Mouse (Mus musculus) megakaryocyte progenitor cell, adult 5-6 weeks (primary cell): ENCODE data around the gene Tmem170. TPM values are rescaled to one million over a fixed set of nuclear protein-coding genes. Genes with fewer than 3 reads are reported as not detected.

Experiments
- ATAC-seq: replicated peaks from 2 replicates; pipeline ENCODE4 v1.8.0; 2016; ENCODE audit warnings: mild to moderate bottlenecking, moderate TSS enrichment, inconsistent platforms; ENCODE audit not compliant: poor library complexity
- total RNA-seq, 2 experiments: library from RNA; stranded (forward) in 1 of 2; stranded (reverse) in 1 of 2; fragments of 157-497, 149-512 nt in 1 of 2; fragments of 200-1000 nt in 1 of 2; gene quantifications; 2 replicates each; pipeline versions ENCODE4 v1.2.3 to v1.2.4; 2015 to 2017

Tmem170 gene
- total RNA-seq (2015) (1.8 and 3.8 TPM in 2 replicates), total RNA-seq (2017) (0.78 and 0.87 TPM in 2 replicates)

DNA sequence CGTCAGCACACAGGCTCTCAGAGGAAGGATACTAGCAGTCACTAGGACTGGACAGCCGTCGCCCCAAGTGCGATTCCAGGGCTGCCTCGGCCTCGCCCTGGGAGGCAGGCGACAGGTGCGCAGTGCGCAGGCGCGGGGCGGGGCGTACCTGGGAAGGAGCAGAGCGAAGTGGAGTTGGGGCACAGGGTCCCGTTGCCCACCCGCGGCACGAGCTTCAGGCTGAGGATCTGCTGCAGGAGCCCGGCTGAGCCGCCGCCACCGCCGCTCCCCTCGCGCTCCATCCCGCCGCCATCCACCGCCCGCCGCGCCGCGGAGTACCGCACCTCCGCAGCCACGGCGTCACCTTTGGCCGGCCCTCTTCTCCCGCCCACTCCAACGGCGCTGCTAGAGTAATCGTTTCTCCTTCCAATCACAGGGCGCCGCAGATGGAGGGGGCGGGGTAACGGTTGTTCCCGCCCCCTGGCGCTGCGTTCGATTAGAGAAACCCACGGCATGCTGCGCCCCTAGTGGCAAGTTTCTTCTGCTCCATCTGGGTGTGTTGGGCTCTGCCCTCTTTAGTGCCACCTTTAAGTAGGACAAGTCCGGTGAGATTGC lies at the start of gene Tmem170:
Gene Tmem170 (minus strand): TSS at position 396 of the 594 bp plus-strand sequence.
- ATAC-seq = peak; percentile 98

DNA sequence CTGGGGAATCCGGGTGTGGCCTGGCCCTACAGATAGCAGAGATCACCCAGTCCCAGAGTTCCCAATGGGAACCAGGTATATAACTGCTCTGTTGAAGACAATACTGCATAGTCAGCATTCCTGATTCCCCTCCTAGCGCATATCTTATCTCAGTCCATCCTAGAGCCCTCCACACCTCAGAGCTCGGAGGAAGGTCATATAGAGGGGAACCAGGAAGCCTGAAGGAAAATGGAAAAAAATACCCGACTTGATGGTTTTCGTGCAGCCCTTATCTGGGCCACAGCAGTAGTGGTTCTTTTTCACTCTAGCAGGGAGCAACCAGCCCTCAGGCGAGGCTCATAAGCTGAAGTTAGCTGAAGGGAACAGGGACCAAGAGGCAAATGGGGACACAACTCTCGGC lies 48.4 kb upstream of the Tmem170 start:
- peak; percentile 12; the same call in 1 of the 2 replicates for ATAC-seq

DNA sequence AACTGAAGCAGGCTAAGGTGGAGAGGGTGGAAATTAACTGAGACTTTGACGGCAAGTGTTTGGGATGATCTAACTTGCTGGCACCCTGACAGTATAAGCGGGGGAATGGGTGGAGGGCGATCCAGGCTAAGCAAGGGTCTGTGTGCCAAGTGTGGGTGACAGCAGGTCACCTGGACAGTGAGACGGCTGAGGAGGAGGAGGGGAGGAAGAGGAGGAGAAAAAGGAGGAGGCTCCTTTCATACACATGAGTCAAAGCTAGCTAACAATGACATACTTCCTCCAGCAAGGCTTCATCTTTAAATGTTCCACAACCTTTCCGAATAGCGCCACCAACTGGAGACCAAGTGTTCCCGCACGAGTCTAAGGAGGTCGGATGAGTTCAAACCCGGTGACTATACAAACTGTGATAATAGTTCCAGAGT lies 46.8 kb upstream of the Tmem170 start:
- ATAC-seq = peak; percentile 96

DNA sequence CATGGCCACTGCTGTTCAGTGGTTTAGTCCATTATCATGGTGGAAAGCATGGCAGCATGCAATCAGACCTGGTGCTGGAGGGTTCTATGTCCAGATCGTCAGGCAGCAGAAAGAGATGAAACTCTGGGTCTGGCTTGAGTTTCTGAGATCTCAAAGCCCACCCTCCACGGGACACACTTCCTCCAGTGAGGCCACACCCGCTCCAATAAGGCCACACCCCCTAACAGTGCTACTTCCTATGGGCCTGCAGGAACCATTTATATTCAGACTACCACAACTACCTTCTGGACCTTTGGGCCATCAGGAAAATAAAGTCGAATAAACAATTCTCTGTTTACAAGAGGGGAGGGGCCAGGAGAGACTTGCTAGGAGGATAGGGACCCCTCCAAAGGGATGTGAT lies 44.4 kb upstream of the Tmem170 start:
- ATAC-seq = no peak

DNA sequence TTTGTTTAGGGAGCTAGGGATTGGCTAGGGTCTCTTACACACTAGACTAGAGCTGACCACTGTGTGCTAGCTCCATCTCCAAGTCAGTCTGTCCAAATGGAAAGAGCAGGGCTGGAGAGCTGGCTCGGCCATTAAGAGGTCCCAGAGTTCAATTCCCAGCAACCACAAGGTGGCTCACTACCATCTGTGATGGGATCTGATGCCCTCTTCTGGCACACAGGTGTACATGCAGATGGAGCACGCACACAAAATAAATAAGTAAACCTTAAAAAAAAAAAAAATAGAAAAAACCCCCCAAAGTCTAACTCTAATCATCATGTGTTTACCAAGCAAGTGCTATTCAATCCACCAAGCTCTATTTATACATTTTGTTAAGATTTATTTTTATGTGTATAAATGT lies 43.1 kb upstream of the Tmem170 start:
- ATAC-seq = no peak

DNA sequence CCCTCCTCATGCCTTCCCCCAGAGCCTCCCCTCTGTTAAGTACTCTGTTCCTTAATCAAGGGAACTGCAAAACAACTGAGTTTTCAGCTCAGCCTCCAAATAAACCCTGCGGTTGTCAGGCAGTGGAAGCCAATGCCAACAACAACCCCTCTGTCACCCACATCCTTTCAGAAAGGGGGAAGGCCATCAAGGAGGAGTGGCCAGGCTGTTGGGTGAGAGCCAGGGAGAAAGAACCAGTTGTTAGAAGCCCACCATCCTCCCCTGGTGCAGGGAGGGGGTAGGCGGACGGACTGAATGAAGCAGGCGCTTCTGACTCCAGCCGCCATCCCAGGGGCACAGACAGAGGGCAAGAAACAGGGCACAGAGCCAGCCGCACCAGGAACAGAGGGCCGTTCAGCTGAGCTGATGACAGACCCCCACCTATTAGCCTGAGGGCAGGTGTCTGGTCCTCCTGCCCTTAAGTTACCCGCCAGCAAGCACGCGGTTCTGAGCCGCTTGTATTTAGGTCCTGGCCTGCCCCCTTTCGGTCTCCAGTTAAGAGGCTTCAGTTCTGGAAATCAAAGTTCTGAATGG lies 36.4 kb upstream of the Tmem170 start:
- ATAC-seq = peak; percentile 56

DNA sequence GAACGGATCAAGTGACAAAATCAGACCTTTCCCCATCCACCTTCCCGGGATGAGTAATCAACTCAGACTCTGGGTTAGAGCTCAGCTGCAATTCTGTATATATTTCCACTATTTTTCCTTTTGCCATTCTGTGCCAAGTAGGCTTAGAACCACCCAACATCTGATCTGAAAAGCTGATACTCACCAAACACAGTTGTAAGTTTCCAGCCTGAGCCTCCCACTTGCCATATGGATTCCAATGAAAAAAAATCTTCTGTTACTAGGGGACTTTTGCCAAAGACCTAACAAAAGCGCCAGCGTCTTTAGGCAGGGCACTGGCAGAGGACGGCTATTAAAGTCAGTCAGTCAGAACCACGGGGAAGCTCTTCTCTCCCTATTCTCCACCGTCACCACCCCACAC lies 35.0 kb upstream of the Tmem170 start:
- no peak for ATAC-seq

DNA sequence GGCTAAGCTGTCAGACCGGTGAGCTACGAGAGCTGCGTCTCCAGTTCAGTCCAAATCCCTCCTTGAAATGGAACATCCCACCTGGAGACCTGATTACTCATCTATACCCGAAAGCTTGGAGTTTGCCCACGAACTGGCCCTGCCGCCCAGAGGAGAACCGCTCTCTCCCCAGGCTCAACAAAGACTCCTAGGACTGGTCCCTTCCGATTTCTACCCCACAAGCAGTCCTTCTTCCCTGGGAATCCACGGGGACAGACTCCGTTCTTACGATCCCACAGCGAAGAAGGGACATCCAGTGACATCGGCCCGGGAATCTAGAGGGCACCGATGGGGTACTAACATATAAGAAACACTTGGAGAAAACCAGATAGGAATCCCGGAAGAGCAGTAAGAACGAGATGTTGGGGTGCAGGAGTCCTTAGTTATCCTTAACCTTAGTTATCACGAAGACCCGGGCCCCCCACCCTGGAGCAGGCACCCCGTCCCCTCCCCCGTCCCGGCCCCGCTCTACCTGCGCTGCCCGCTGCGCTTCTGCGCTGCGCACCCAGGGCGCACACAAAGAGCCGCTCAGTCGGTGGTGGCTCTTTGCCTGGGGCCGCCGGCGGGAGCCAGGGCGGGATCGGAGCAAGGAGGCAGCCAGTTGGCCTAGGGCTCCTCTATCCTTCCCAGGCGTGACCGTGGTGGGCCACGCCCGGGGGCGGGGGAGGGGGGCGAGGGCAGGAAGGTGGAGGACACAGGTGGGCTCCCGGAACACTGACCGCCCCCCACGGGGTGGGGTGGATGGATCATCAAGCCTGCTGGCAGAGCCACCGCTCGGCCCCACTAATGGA lies 33.3 kb upstream of the Tmem170 start, which contains the start of gene Chst5:
Gene Chst5 (minus strand): TSS at position 827 of the 830 bp plus-strand sequence.
- ATAC-seq = no peak

DNA sequence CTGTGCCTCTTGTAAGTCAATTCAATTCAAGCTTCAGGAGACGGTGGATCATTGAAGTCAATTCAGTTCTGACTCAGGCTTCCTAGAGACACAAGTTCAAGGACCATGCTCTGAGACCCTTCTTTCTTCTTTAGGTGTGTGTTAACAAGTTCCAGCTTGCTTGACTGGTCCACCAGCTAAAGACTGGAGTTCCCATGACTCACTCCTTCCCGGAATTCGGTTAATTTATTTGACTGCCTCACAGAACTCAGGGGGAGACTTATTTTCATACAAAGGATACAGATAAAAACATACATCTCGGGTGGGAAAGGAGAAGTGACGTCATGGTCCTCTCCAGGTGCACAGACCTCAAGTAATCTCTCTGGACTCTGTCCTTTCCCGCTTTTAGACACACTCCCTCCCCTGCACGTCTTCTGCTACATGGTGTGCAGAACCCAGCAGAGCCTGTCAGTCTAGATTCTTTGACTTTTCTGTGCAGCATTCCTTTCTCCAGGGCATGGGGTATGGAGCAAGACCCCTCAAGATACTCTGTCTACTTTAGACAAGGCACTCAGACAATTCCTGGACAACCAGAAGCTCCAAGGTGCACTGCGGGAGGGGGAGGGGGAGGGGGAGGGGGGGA lies 29.1 kb upstream of the Tmem170 start:
- no peak for ATAC-seq

DNA sequence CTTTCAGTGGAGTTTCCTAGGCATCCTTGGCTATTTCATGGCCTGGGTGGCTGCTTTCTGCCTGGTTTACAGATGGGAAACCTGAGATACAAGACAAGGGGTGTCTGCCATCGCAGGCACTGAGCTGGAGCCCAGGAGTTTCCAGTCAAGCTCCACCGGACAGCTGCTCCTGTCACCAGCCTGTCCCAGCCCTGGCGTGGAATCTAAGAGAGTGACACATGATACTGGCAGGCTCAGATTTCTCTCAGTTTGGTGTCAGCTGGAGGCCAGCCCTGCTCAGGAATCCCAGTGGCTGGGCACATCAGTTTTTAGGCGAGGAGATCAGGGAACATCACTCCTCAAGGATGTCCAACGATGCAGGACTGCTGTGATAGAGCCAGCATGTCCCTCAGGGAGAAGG lies 25.5 kb upstream of the Tmem170 start:
- no peak for ATAC-seq

DNA sequence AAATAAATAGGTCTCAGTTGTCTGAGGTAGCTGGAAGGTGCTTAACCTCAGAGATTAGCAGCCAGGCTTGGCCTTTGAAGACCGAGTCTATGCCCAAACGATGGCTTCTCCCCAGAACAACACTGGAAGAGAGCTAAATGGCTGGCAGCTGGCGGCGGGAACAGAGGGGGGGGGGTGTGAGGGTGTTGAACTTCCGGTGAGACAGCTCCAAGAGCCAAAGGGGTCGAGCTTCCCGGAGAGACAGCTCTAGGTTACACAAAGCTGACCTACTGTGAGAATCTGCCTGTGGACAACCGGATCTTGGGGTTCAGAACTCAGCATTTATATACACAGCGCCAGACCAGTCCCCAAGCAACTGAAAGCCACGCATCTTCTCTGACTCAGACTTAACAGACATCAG lies 22.0 kb upstream of the Tmem170 start:
- ATAC-seq = no peak

DNA sequence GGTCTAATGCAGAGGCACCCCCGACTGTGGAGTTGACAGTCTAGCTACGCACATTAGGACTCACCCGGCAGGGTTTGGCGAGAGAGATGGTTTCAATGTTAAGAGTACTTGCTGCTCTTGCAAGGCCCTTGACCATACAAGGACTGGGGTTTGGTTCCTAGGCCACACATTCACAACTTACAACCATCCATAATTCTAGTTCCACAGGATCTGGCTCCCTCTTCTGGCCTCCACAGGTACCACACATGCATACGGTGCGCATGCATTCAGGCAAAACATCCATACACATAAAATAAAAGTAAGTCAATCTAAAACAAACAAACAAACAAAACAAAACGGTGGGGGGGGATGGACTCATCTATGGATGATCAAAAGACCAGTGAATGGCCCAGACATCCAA lies 18.4 kb upstream of the Tmem170 start:
- ATAC-seq = peak; percentile 60; the same call in 1 of the 2 replicates

DNA sequence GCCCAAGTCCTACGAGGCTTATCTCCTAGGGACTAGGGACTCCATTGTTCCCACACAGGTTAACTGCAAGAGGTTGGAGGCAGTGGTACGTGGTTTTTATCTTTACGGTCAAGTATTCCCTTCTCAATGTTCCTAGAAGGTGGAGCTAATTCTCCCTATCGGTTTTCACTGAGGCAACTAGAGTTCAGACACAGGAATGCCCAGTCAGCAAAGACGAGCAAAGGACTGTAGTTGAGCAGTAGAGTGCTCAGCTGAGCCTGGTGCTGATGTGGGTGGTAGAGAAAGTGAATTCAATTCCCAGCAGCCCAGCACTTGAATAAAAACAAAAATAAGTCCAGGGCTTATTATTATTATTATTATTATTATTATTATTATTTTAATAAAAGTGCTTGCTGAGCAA lies 16.1 kb upstream of the Tmem170 start:
- no peak for ATAC-seq

DNA sequence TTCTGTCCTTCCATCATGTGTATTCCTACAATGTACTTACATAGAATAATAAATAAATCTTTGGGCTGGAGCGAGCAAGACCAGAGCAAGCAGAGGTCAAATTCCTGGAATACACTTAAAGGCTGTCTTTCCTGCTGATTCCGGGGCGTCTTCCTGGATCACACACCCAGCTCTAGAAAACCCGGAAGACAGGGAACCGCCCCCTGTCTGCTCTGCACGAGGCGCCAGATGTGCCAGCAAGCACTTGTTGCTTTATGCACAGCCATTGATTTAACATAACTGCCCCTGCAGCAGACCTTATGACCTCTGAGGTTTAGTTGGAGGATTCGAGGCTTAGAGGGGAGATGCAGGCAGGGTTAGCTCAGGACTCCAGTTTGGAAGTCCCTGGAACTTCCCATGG lies 15.4 kb upstream of the Tmem170 start:
- ATAC-seq = no peak

DNA sequence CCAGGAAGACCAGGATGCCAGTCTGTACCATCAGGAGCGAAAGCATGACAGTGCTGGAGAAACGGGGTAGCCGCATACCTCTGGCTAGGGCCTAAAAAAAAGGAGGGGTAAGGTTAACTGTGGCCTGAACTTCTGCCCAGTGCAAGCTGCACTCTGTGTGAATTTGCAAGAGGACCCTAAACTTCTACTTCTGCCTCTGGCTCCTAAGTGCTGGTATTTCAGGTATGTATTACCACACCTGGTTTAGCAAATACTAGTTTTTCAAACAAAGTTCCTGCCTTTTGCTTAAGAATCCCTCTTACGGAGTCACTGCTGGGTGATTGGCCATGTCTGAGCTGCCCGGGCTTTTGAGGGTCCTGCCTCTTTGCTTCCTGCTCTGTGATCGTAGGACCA lies 14.4 kb upstream of the Tmem170 start:
- no peak for ATAC-seq

DNA sequence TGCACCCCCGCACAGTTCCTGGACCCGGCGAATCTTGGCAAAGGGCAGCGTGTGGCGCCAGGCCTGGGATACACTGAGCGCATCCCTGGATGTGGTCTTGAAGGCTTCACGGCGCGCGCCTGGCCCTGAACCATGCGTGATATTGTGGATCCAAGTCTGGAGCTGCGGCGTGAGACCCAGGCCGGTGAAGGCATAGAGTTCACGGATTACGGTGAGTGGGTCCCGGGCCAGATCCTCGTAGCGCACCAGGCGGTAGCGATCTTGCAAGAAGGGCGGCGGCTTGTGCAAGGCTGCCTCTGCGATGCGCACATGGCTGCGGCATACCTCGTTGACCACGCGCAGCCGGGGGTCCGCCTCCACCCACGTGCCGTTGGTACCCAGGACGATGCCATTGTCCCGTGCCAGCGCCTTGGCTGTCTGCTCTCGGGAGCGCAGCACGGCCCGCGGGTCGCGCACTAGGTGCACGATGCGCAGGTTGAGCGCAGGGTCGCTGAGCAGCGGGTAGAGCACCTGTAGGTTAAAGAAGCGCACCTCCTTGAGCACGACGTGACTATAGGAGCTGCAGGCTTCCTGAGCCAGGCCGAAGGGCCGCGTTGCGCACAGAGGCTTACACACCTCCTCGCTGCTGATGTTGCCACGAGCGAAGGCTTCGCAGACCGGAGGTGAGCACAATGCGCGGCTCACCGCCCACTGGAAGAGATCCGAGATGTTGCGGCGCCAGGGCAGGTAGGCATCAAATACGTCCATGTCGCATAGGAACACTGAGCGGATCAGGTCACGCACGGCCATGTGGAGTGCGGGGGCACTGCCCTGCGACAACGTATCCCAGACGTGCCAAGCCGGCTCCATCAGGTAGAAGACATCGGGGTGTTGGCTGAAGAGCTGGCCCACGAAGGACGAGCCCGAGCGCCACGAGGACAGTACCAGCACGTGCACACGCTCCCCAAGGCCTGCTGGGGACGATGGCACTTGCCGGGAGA lies 13.7 kb upstream of the Tmem170 start:
- peak; percentile 52 for ATAC-seq

DNA sequence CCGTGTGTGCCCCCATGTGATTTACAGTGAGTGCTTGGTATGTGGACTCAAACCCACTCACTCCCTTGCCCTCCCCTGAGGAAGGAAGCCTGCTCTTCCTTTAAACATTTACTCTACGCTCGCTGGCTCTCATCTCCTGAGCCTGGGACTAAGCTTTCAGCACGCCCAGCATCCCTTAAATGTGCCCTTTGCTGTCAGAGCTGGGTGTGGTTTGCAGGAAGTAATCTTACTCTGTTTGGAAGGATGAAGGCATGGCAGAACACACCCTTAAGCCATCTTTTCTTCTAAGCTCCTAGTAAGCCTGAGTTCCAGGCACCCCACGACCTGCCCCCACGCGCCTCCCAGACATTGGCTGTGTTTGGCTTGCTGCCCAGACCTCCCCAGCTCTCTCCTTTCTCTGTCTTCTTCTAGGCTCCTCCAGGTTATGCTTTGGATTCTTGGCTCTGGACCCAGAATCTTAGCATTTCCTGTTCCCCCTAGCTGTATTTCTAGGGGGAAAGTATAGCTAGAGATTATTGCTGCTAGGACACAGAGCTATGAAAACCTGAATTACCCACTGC lies 11.6 kb upstream of the Tmem170 start:
- ATAC-seq = no peak

DNA sequence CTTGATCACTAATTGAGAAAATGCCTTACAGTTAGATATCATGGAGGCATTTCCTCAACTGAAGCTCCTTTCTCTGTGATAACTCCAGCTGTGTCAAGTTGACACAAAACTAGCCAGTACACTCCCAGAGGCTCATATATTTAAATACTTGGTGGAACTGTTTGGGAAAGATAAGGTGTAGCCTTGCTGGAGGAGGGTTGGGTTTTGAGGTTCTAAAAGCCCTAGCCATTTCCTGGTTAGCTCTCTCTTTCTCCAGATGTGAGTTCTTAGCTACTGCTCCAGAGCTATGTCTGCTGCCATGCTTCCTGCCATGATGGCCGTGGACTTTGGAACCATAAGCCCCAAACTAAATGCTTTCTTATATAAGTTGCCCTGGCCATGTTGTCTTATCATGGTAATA lies 10.9 kb upstream of the Tmem170 start:
- ATAC-seq = peak; percentile 57; the same call in 1 of the 2 replicates

DNA sequence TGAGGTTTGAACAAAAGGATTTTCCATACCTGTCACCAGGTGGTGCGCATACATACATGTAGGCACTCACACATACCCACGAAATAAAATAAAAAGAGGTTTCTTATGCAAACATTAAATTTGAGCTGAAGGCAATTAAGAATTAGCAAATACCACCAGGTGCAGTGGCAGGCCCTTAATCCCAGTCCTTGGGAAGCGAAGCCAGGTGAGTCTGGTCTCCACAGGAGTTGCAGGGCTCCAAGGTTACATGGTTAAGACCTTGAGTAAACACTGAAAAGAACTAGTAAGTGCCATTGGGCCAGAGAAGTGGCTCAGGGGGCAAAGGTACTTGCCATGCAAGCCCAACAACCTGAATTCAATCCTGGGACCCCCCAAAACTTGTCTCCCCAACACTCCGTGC lies 7.1 kb upstream of the Tmem170 start:
- ATAC-seq = no peak

DNA sequence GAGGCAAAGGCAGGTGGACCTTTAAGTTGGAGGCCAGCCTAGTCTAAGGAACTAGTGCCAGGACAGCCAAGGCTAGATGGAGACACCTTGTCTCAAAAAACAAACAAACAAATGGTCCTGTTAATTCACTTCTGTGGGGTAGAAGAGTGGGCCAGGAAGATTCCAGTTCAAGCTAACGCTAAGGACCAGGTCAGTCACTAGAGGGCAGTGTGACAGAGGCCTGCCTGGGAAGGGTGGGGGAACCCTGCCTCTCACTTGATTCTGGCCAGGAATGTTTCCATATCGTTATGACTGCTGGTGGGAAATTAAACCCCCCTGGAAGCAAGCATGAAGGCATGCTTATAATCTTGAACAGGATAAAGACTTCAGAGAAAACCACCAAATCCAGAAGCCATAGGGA lies 5.0 kb upstream of the Tmem170 start:
- peak; percentile 82 for ATAC-seq
